Mouse (Mus musculus): ENCODE results near the gene Mmp17.

GRCm38 (mm10) chr5:129594116-129595114 lies 10.4 kb downstream of the Mmp17 start:
- TF ChIP-seq CTCF (IDR thresholded peaks at IDR 0.05; ENCODE audit: low read depth), result peak; percentile 97
- TF ChIP-seq EP300 (IDR thresholded peaks at IDR 0.05; ENCODE audit: low read depth), result no peak

All from heart, postnatal 0 days (tissue).